Mouse (Mus musculus) megakaryocyte, adult 5-6 weeks (primary cell): ENCODE results near the gene Tomm40l. TPM values are rescaled to one million over a fixed set of nuclear protein-coding genes. Genes with fewer than 3 reads are reported as not detected.

Experiments
- ATAC-seq: 2 replicates; pipeline ENCODE4 v1.8.0; 2016; ENCODE audit warnings: mild to moderate bottlenecking, inconsistent platforms; ENCODE audit not compliant: poor library complexity, severe bottlenecking
- total RNA-seq, 2 experiments: library from RNA; stranded (forward) in 1 of 2; stranded (reverse) in 1 of 2; fragments of 153-499, 151-499 nt in 1 of 2; fragments of 221-1000, 200-1000 nt in 1 of 2; gene quantifications; 2 replicates each; pipeline versions ENCODE4 v1.2.3 to v1.2.4; 2015 to 2017

The Tomm40l gene
- total RNA-seq, 2 experiments from 2014 or later, result 8.2 to 14.4 TPM

GRCm38 (mm10) chr1:171230215-171230614 is 7.9 kb upstream of the Tomm40l start:
- ATAC-seq, result no peak

- ATAC-seq, result no peak
Observed at GRCm38 (mm10) chr1:171229750-171230149, 7.4 kb upstream of the Tomm40l start.

- no peak for ATAC-seq
Observed at GRCm38 (mm10) chr1:171227879-171228278, 5.6 kb upstream of the Tomm40l start.

- no peak for ATAC-seq
Observed at GRCm38 (mm10) chr1:171226780-171227179, 4.5 kb upstream of the Tomm40l start.

GRCm38 (mm10) chr1:171224857-171225256 is 2.5 kb upstream of the Tomm40l start, which contains the start of gene Apoa2:
Gene Apoa2 (plus strand): TSS chr1:171225054.
- ATAC-seq, result no peak

GRCm38 (mm10) chr1:171223796-171224195 is 1.5 kb upstream of the Tomm40l start:
- ATAC-seq, result no peak

- ATAC-seq, result no peak
Observed at GRCm38 (mm10) chr1:171223168-171223567, 854 bp upstream of the Tomm40l start.

- no peak for ATAC-seq
Observed at GRCm38 (mm10) chr1:171221281-171222193, 777 bp downstream of the Tomm40l start.

GRCm38 (mm10) chr1:171220871-171221270 is 1.4 kb downstream of the Tomm40l start:
- ATAC-seq, result peak; percentile 34; the same call in 1 of the 2 replicates

GRCm38 (mm10) chr1:171216241-171216955 is 5.9 kb downstream of the Tomm40l start:
- no peak for ATAC-seq

GRCm38 (mm10) chr1:171213801-171214496 is 8.4 kb downstream of the Tomm40l start, which contains the start of gene Nr1i3:
Gene Nr1i3 (plus strand): TSS chr1:171213970.
- no peak for ATAC-seq

- no peak for ATAC-seq
Observed at GRCm38 (mm10) chr1:171212854-171213253, 9.5 kb downstream of the Tomm40l start.

- ATAC-seq, result no peak
Observed at GRCm38 (mm10) chr1:171209409-171209808, 12.9 kb downstream of the Tomm40l start.

- ATAC-seq, result no peak
Observed at GRCm38 (mm10) chr1:171205704-171206493, 16.4 kb downstream of the Tomm40l start.

- no peak for ATAC-seq
Observed at GRCm38 (mm10) chr1:171204249-171204644, 18.1 kb downstream of the Tomm40l start.

GRCm38 (mm10) chr1:171203471-171204248 is 18.7 kb downstream of the Tomm40l start:
- no peak for ATAC-seq

GRCm38 (mm10) chr1:171200769-171201168 is 21.5 kb downstream of the Tomm40l start:
- no peak for ATAC-seq

- ATAC-seq, result no peak
Observed at GRCm38 (mm10) chr1:171199532-171199931, 22.8 kb downstream of the Tomm40l start.

- ATAC-seq, result peak; percentile 91
Observed at GRCm38 (mm10) chr1:171195887-171196397, 26.4 kb downstream of the Tomm40l start, which contains the start of gene Pcp4l1. Gene Pcp4l1 (minus strand): TSS chr1:171196268.
